Mouse (Mus musculus) 416B (cell line): ENCODE data around the gene Timm23.

ENCODE experiments used
- DNase-seq: peaks from one replicate; pipeline ENCODE4 v3.0.0; 2011; ENCODE audit warnings: low read depth

The Timm23 gene

DNA sequence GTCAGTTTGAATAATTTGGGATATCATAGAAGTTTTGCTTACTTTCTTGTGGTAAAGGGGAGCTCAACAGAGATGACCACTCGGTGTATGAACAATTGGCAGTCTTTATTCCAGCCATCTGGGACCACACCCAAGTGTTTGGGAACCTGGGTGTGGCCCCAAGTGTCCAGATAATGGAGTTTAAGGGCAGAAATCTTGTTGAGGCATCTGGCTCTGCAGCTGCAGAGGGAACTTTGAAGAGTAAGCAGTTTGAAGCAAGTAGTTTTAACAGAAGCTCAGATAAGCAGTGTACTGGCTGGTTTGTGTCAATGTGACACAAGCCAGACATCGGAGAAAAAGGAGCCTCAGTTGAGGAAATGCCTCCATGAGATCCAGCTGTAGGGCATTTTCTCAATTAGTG is 67.4 kb downstream of the Timm23 start:
- no peak for DNase-seq

DNA sequence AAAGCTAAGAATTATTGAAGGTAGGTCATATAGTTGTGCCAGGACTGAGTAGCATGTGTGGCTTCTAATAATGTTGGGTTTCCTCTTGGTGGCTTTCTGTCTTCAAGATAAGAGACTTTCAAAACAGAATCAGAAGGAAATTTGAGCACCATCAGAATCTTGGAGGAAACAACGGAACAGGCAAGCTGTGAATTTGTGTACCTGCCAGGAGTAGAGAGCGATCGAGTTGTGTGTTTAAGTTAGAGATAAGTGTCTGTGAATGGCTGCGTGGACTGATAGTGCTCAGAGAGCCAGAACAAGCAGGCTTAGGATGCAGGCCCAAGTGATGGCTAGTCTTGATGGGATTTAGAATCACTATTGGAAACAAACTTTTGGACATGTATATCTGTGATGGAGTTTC is 69.9 kb downstream of the Timm23 start:
- peak; percentile 94 for DNase-seq
